Mouse (Mus musculus) limb, embryonic 12.5 days (tissue): ENCODE results near the gene Gtf2f2. TPM values are rescaled to one million over a fixed set of nuclear protein-coding genes. Genes with fewer than 3 reads are reported as not detected.

Experiments used
- ATAC-seq: fragments of 200-750 bp; cut with Nextera tagmentation; 2 replicates; pipeline ENCODE4 v1.8.0; 2017; ENCODE audit warnings: low read depth, moderate TSS enrichment; ENCODE audit not compliant: insufficient number of reproducible peaks, insufficient read depth, low FRiP score, low TSS enrichment
- H3K27ac ChIP-seq: fragments of 300-500 bp; sonication (generic); 2 replicates; pipeline ENCODE4 v1.5.1; 2016; ENCODE audit warnings: mild to moderate bottlenecking, moderate library complexity
- H3K27me3 ChIP-seq: fragments of 300-500 bp; sonication (generic); 2 replicates; pipeline ENCODE4 v1.6.1; 2016; ENCODE audit warnings: mild to moderate bottlenecking, moderate library complexity
- H3K36me3 ChIP-seq: fragments of 300-500 bp; sonication (generic); 2 replicates; pipeline ENCODE4 v1.6.1; 2016; ENCODE audit warnings: mild to moderate bottlenecking, moderate library complexity
- H3K4me1 ChIP-seq: fragments of 300-500 bp; sonication (generic); replicated peaks from 2 replicates; pipeline ENCODE4 v1.6.1; 2016
- H3K4me2 ChIP-seq: fragments of 300-500 bp; sonication (generic); 2 replicates; pipeline ENCODE4 v1.6.1; 2016; ENCODE audit warnings: mild to moderate bottlenecking, moderate library complexity
- H3K4me3 ChIP-seq: fragments of 300-500 bp; sonication (generic); replicated peaks from 2 replicates; pipeline ENCODE4 v1.5.1; 2016; ENCODE audit warnings: mild to moderate bottlenecking
- H3K9ac ChIP-seq: fragments of 300-500 bp; sonication (generic); replicated peaks from 2 replicates; pipeline ENCODE4 v1.6.1; 2016; ENCODE audit warnings: mild to moderate bottlenecking, moderate library complexity
- H3K9me3 ChIP-seq: fragments of 300-500 bp; sonication (generic); 2 replicates; pipeline ENCODE4 v1.6.1; 2016; ENCODE audit warnings: mild to moderate bottlenecking, moderate library complexity
- WGBS: fragments of 180-500 bp; shearing (Covaris S2); methylation state at CpG from one replicate; pipeline ENCODE4 v1.1.7; 2016; 5-methylcytosine and 5-hydroxymethylcytosine counted together
- polyA plus RNA-seq: library from polyadenylated mRNA; unstranded; fragments of >200 nt; fragmentation: Nextera tagmentation; extraction: Ambion mirVana; gene quantifications from 2 replicates; pipeline ENCODE4 v1.2.1, GENCODE M21; 2016

Gene Gtf2f2
- polyA plus RNA-seq, 1 experiment from 2014 or later, result 52.8 TPM

- Histone ChIP-seq H3K4me2 (no peak overlapping the region), H3K27ac (no peak overlapping the region), H3K27me3 (no peaks in the 10 kb centered on the region), H3K9me3 (0 out of 2 replicates have a peak, but pooled peaks cover under 1% of the 10 kb centered on the region), H3K4me3 (no peak overlapping the region), H3K36me3 (no peaks in the 10 kb centered on the region), H3K4me1 (no peaks in the 10 kb centered on the region), H3K9ac (no peak overlapping the region)
- no peak for ATAC-seq
- 93% methylated on average over 4 of the region's 4 CpGs for WGBS
These were observed 14.0 kb upstream of the Gtf2f2 start for GRCm38 (mm10) chr14:76024641-76025040.

GRCm38 (mm10) chr14:76020927-76021719 lies 10.5 kb upstream of the Gtf2f2 start:
- Histone ChIP-seq H3K9me3 (peaks cover 8% of the 10 kb centered on the region; the same call in 1 of the 2 replicates), H3K36me3 (no peaks in the 10 kb centered on the region), H3K27ac (no peak overlapping the region), H3K4me2 (no peak overlapping the region), H3K4me3 (no peak overlapping the region), H3K4me1 (no peaks in the 10 kb centered on the region), H3K9ac (no peak overlapping the region), H3K27me3 (no peaks in the 10 kb centered on the region)
- WGBS, result 50% methylated on average over 7 of the region's 7 CpGs
- ATAC-seq, result no peak

GRCm38 (mm10) chr14:76020259-76020785 lies 9.7 kb upstream of the Gtf2f2 start:
- Histone ChIP-seq H3K4me1 (no peaks in the 10 kb centered on the region), H3K4me3 (no peak overlapping the region), H3K9ac (no peak overlapping the region), H3K36me3 (no peaks in the 10 kb centered on the region), H3K9me3 (peaks cover 8% of the 10 kb centered on the region; the same call in 1 of the 2 replicates), H3K4me2 (no peak overlapping the region), H3K27me3 (no peaks in the 10 kb centered on the region), H3K27ac (no peak overlapping the region)
- 83% methylated on average over 5 of the region's 5 CpGs for WGBS
- ATAC-seq, result no peak

- Histone ChIP-seq H3K4me2 (no peak overlapping the region), H3K4me3 (no peak overlapping the region), H3K9ac (no peak overlapping the region), H3K27ac (no peak overlapping the region), H3K27me3 (no peaks in the 10 kb centered on the region), H3K9me3 (peaks cover 8% of the 10 kb centered on the region; the same call in 1 of the 2 replicates), H3K36me3 (no peaks in the 10 kb centered on the region), H3K4me1 (no peaks in the 10 kb centered on the region)
- ATAC-seq, result no peak
- 69% methylated on average over 10 of the region's 10 CpGs for WGBS
These were observed 7.3 kb upstream of the Gtf2f2 start for GRCm38 (mm10) chr14:76017785-76018490.

GRCm38 (mm10) chr14:76014331-76014730 lies 3.7 kb upstream of the Gtf2f2 start:
- H3K4me2 ChIP-seq, result no peak overlapping the region
- no peak for ATAC-seq
- H3K27me3 ChIP-seq, result no peaks in the 10 kb centered on the region
- no peak overlapping the region for H3K9ac ChIP-seq
- 50% methylated on average over 2 of the region's 2 CpGs for WGBS
- H3K4me1 ChIP-seq, result peaks cover 11% of the 10 kb centered on the region
- no peaks in the 10 kb centered on the region for H3K36me3 ChIP-seq
- H3K27ac ChIP-seq, result no peak overlapping the region
- H3K4me3 ChIP-seq, result no peak overlapping the region
- peaks cover 4% of the 10 kb centered on the region; the same call in 1 of the 2 replicates for H3K9me3 ChIP-seq

GRCm38 (mm10) chr14:76011062-76011457 lies 395 bp upstream of the Gtf2f2 start:
- no peak overlapping the region for H3K27ac ChIP-seq
- H3K4me3 ChIP-seq, result peak overlapping the region; percentile 88
- peaks cover 7% of the 10 kb centered on the region for H3K36me3 ChIP-seq
- WGBS, result 31% methylated on average over 7 of the region's 7 CpGs
- ATAC-seq, result peak; percentile 27; the same call in 1 of the 2 replicates
- H3K4me2 ChIP-seq, result peak overlapping the region; percentile 82
- no peaks in the 10 kb centered on the region for H3K27me3 ChIP-seq
- H3K9ac ChIP-seq, result no peak overlapping the region
- H3K4me1 ChIP-seq, result peaks cover 20% of the 10 kb centered on the region
- no peaks in the 10 kb centered on the region for H3K9me3 ChIP-seq

- H3K4me2 ChIP-seq, result peak overlapping the region; percentile 82
- H3K36me3 ChIP-seq, result peaks cover 12% of the 10 kb centered on the region
- no peak for ATAC-seq
- peaks cover 20% of the 10 kb centered on the region for H3K4me1 ChIP-seq
- H3K27me3 ChIP-seq, result no peaks in the 10 kb centered on the region
- H3K9me3 ChIP-seq, result no peaks in the 10 kb centered on the region
- WGBS, result 72% methylated on average over 5 of the region's 5 CpGs
- H3K9ac ChIP-seq, result no peak overlapping the region; the same call in 1 of the 2 replicates
- H3K27ac ChIP-seq, result no peak overlapping the region
- peak overlapping the region; percentile 88 for H3K4me3 ChIP-seq
These were observed 1.5 kb downstream of the Gtf2f2 start for GRCm38 (mm10) chr14:76009185-76009584.

- ATAC-seq, result no peak
- Histone ChIP-seq H3K9ac (no peak overlapping the region), H3K9me3 (no peaks in the 10 kb centered on the region), H3K4me3 (no peak overlapping the region), H3K27ac (no peak overlapping the region), H3K36me3 (peaks cover 12% of the 10 kb centered on the region), H3K27me3 (no peaks in the 10 kb centered on the region), H3K4me1 (peaks cover 20% of the 10 kb centered on the region), H3K4me2 (no peak overlapping the region)
- 89% methylated on average over 1 of the region's 1 CpGs for WGBS
These were observed 2.5 kb downstream of the Gtf2f2 start for GRCm38 (mm10) chr14:76008174-76008573.

- WGBS, result 90% methylated on average over 4 of the region's 4 CpGs
- H3K27ac ChIP-seq, result no peak overlapping the region
- no peaks in the 10 kb centered on the region for H3K9me3 ChIP-seq
- H3K27me3 ChIP-seq, result no peaks in the 10 kb centered on the region
- no peak for ATAC-seq
- peaks cover 16% of the 10 kb centered on the region for H3K4me1 ChIP-seq
- H3K9ac ChIP-seq, result no peak overlapping the region
- no peak overlapping the region for H3K4me3 ChIP-seq
- H3K4me2 ChIP-seq, result no peak overlapping the region
- peaks cover 12% of the 10 kb centered on the region for H3K36me3 ChIP-seq
These were observed 5.7 kb downstream of the Gtf2f2 start for GRCm38 (mm10) chr14:76005011-76005410.

- H3K4me2 ChIP-seq, result no peak overlapping the region
- 84% methylated on average over 4 of the region's 4 CpGs for WGBS
- H3K27ac ChIP-seq, result no peak overlapping the region
- no peaks in the 10 kb centered on the region for H3K9me3 ChIP-seq
- no peak for ATAC-seq
- no peaks in the 10 kb centered on the region for H3K4me1 ChIP-seq
- no peak overlapping the region for H3K9ac ChIP-seq
- peaks cover 9% of the 10 kb centered on the region for H3K36me3 ChIP-seq
- no peak overlapping the region for H3K4me3 ChIP-seq
- no peaks in the 10 kb centered on the region for H3K27me3 ChIP-seq
These were observed 8.9 kb downstream of the Gtf2f2 start for GRCm38 (mm10) chr14:76001781-76002180.

GRCm38 (mm10) chr14:75998082-75998481 lies 12.6 kb downstream of the Gtf2f2 start:
- Histone ChIP-seq H3K4me2 (no peak overlapping the region), H3K9ac (no peak overlapping the region), H3K27me3 (no peaks in the 10 kb centered on the region), H3K27ac (no peak overlapping the region), H3K4me1 (no peaks in the 10 kb centered on the region), H3K4me3 (no peak overlapping the region), H3K9me3 (no peaks in the 10 kb centered on the region), H3K36me3 (0 out of 2 replicates have a peak, but pooled peaks cover 4% of the 10 kb centered on the region)
- ATAC-seq, result no peak
- 71% methylated on average over 1 of the region's 1 CpGs for WGBS
